Mouse (Mus musculus) midbrain, embryonic 12.5 days (tissue): Measurements from ENCODE around the gene Rnf151. TPM values are rescaled to one million over a fixed set of nuclear protein-coding genes. Genes with fewer than 3 reads are reported as not detected.
"Not testable (repeated sequence)": the region's sequence is repeated elsewhere in the genome, so short reads cannot be mapped to it uniquely, and the experiment has no call there.

ENCODE experiments used
- ATAC-seq: fragments of 200-750 bp; cut with Nextera tagmentation; 2 replicates; pipeline ENCODE4 v1.8.0; 2017; ENCODE audit warnings: low read depth, moderate TSS enrichment, moderate library complexity; ENCODE audit not compliant: low FRiP score
- H3K27ac ChIP-seq: fragments of 300-500 bp; sonication (generic); replicated peaks from 2 replicates; pipeline ENCODE4 v1.5.1; 2016; ENCODE audit warnings: mild to moderate bottlenecking
- H3K27me3 ChIP-seq: fragments of 300-500 bp; sonication (generic); 2 replicates; pipeline ENCODE4 v1.6.1; 2016; ENCODE audit warnings: mild to moderate bottlenecking
- H3K36me3 ChIP-seq: fragments of 300-500 bp; sonication (generic); 2 replicates; pipeline ENCODE4 v1.6.1; 2016
- H3K4me1 ChIP-seq: fragments of 300-500 bp; sonication (generic); 2 replicates; pipeline ENCODE4 v1.6.1; 2016
- H3K4me2 ChIP-seq: fragments of 300-500 bp; sonication (generic); replicated peaks from 2 replicates; pipeline ENCODE4 v1.6.1; 2016; ENCODE audit warnings: mild to moderate bottlenecking, moderate library complexity
- H3K4me3 ChIP-seq: fragments of 300-500 bp; sonication (generic); 2 replicates; pipeline ENCODE4 v1.5.1; 2016; ENCODE audit warnings: mild to moderate bottlenecking
- H3K9ac ChIP-seq: fragments of 300-500 bp; sonication (generic); replicated peaks from 2 replicates; pipeline ENCODE4 v1.6.1; 2016; ENCODE audit warnings: mild to moderate bottlenecking, moderate library complexity
- H3K9me3 ChIP-seq: fragments of 300-500 bp; sonication (generic); 2 replicates; pipeline ENCODE4 v1.6.1; 2016; ENCODE audit warnings: mild to moderate bottlenecking
- WGBS: fragments of 180-500 bp; shearing (Covaris S2); methylation state at CpG from one replicate; pipeline ENCODE4 v1.1.7; 2016; 5-methylcytosine and 5-hydroxymethylcytosine counted together
- polyA plus RNA-seq: library from polyadenylated mRNA; unstranded; fragments of >200 nt; fragmentation: Nextera tagmentation; extraction: Ambion mirVana; gene quantifications from 2 replicates; pipeline ENCODE4 v1.2.1, GENCODE M21; 2016

Rnf151 gene
- polyA plus RNA-seq, 1 experiment from 2014 or later, result 0.24 TPM

DNA sequence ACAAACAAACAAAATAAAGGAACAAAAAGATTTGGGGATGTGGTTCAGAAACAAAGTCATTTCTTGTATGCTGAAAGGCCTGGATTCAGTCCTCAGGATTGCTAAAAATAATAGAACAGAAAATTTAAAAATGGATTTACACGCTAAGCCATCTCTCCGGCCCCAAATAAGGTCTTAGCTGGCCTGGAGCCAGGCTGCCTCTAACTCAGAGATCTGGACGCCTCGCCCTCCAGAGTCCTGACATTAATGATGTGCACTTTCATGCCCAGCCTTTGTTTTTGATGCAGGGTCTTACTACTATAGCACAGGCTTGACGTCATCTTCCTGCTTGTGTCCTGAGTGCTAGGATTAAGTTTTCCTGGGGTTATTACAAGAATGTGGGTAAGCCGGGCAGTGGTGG lies 11.2 kb upstream of the Rnf151 start:
- no peak for ATAC-seq
- 89% methylated on average over 6 of the region's 6 CpGs for WGBS
- H3K4me2 ChIP-seq, result no peak overlapping the region

GRCm38 (mm10) chr17:24728184-24728583 lies 10.3 kb upstream of the Rnf151 start:
- Histone ChIP-seq H3K27ac (no peak overlapping the region), H3K27me3 (peaks cover 17% of the 10 kb centered on the region), H3K9me3 (no peaks in the 10 kb centered on the region), H3K4me3 (no peak overlapping the region), H3K9ac (no peak overlapping the region), H3K36me3 (no peaks in the 10 kb centered on the region), H3K4me1 (peaks cover 5% of the 10 kb centered on the region), H3K4me2 (no peak overlapping the region)
- 79% methylated on average over 17 of the region's 17 CpGs for WGBS
- ATAC-seq, result no peak

More for the DNA sequence above, 11.2 kb upstream of the Rnf151 start:
- H3K27me3 ChIP-seq, result peaks cover 17% of the 10 kb centered on the region
- no peak overlapping the region for H3K27ac ChIP-seq
- no peaks in the 10 kb centered on the region for H3K9me3 ChIP-seq
- no peak overlapping the region for H3K9ac ChIP-seq
- H3K4me1 ChIP-seq, result no peaks in the 10 kb centered on the region
- no peak overlapping the region for H3K4me3 ChIP-seq
- no peaks in the 10 kb centered on the region for H3K36me3 ChIP-seq

DNA sequence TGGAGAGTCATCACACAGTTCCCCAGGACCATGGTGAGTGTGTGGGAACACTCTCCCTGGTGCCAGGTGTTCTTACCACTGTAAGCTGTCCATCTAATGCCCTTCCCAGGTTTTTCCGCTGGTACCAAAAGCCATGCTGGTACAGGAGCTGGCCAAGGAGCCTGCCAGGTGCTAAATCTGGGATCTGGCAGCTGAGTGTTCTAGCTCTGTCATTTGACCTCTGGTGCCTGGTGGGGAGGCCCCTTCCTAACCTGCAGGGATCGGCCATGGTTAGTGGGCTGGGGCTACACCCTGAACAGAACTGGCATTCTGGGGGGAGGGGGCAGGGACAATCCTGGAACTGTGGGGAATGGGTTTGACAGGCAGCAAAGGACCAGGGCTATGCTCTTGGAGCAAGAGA lies 9.8 kb upstream of the Rnf151 start, which contains the start of gene Rpl3l:
Gene Rpl3l, plus strand, starts transcription at position 203 of the 400 bp plus-strand sequence.
- WGBS, result 85% methylated on average over 2 of the region's 2 CpGs
- no peak for ATAC-seq
- no peak within 1 kb of the TSS for H3K4me2 ChIP-seq
- H3K27me3 ChIP-seq, result peaks cover 17% of the 10 kb centered on the region
- H3K9me3 ChIP-seq, result no peaks in the 10 kb centered on the region
- no peak within 1 kb of the TSS for H3K9ac ChIP-seq
- no peak within 1 kb of the TSS for H3K27ac ChIP-seq
- no peak within 1 kb of the TSS for H3K4me3 ChIP-seq
- H3K4me1 ChIP-seq, result peaks cover 10% of the 10 kb centered on the region
- peaks cover under 1% of the 10 kb centered on the region; the same call in 1 of the 2 replicates for H3K36me3 ChIP-seq

DNA sequence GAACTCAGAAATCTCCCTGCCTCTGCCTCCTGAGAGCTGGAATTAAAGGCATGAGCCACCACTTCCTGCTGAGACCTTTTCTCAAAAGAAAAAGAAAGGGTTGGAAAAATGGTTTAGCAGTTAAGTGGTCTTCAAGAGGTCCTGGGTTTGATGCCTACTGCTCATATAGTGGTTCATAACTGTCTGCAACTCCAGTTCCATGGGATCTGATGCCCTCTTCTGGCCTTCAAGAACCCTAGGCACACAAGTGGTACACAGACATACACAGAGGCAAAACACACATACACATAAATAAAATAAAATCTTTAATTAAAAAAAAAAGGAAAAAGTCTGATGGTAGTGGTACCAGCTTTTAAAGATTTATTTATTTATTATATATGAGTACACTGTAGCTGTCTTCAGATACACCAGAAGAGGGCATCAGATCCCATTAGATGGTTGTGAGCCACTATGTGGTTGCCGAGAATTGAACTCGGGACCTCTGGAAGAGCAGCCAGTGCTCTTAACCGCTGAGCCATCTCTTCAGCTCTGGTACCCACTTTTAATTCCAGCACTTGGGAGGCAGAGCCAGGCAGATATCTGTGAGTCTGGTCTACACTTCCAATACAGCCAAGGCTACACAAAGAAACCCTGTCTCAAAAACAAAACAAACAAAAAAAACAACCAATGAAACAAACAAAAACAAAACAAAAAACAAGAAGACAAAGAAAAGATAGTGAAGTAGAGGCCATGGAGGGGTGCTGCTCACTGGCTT lies 8.0 kb upstream of the Rnf151 start:
- H3K9ac ChIP-seq, result no peak overlapping the region
- no peak for ATAC-seq
- peaks cover 13% of the 10 kb centered on the region for H3K27me3 ChIP-seq
- H3K4me2 ChIP-seq, result no peak overlapping the region
- WGBS, result 66% methylated on average over 3 of the region's 3 CpGs
- no peaks in the 10 kb centered on the region for H3K9me3 ChIP-seq
- H3K4me1 ChIP-seq, result peaks cover 25% of the 10 kb centered on the region
- H3K36me3 ChIP-seq, result peaks cover 16% of the 10 kb centered on the region
- H3K27ac ChIP-seq, result no peak overlapping the region
- no peak overlapping the region for H3K4me3 ChIP-seq

GRCm38 (mm10) chr17:24724184-24724583 lies 6.3 kb upstream of the Rnf151 start, which contains the start of gene Ndufb10:
Gene Ndufb10, minus strand, starts transcription at chr17:24724478.
- Histone ChIP-seq H3K9me3 (no peaks in the 10 kb centered on the region), H3K4me1 (peaks cover 28% of the 10 kb centered on the region), H3K36me3 (peaks cover 16% of the 10 kb centered on the region), H3K9ac (peak within 1 kb of the TSS; percentile 89), H3K27ac (peak within 1 kb of the TSS; percentile 82), H3K4me3 (peak within 1 kb of the TSS; percentile 73), H3K27me3 (peaks cover 13% of the 10 kb centered on the region), H3K4me2 (peak within 1 kb of the TSS; percentile 89)
- ATAC-seq, result peak; percentile 71
- 0% methylated on average over 30 of the region's 30 CpGs for WGBS

- Histone ChIP-seq H3K4me2 (peak overlapping the region; percentile 89), H3K4me3 (peak overlapping the region; percentile 73), H3K9me3 (no peaks in the 10 kb centered on the region), H3K9ac (peak overlapping the region; percentile 89), H3K27me3 (peaks cover 13% of the 10 kb centered on the region), H3K27ac (peak overlapping the region; percentile 82), H3K36me3 (peaks cover 16% of the 10 kb centered on the region), H3K4me1 (peaks cover 31% of the 10 kb centered on the region)
- no peak; the same call in 1 of the 2 replicates for ATAC-seq
- under 1% methylated on average over 15 of the region's 15 CpGs for WGBS
Observed at GRCm38 (mm10) chr17:24723881-24724180, 6.0 kb upstream of the Rnf151 start.

- Histone ChIP-seq H3K4me3 (peak overlapping the region; percentile 73), H3K36me3 (peaks cover 16% of the 10 kb centered on the region), H3K9ac (peak overlapping the region; percentile 89), H3K9me3 (no peaks in the 10 kb centered on the region), H3K27me3 (peaks cover 9% of the 10 kb centered on the region), H3K4me1 (peaks cover 33% of the 10 kb centered on the region), H3K4me2 (peak overlapping the region; percentile 89), H3K27ac (peak overlapping the region; percentile 82)
- WGBS, result 3% methylated on average over 12 of the region's 12 CpGs
- no peak for ATAC-seq
Observed at GRCm38 (mm10) chr17:24723122-24723880, 5.4 kb upstream of the Rnf151 start.

GRCm38 (mm10) chr17:24722220-24722924 lies 4.5 kb upstream of the Rnf151 start:
- H3K4me2 ChIP-seq, result peak overlapping the region; percentile 89

GRCm38 (mm10) chr17:24721383-24721955 lies 3.6 kb upstream of the Rnf151 start:
- Histone ChIP-seq H3K4me2 (peak overlapping the region; percentile 81), H3K4me3 (peak overlapping the region; percentile 36), H3K36me3 (peaks cover 24% of the 10 kb centered on the region), H3K9ac (peak overlapping the region; percentile 32; the same call in 1 of the 2 replicates), H3K4me1 (peaks cover 33% of the 10 kb centered on the region)
- 71% methylated on average over 7 of the region's 7 CpGs for WGBS
- H3K27me3 ChIP-seq, H3K27ac ChIP-seq, ATAC-seq, H3K9me3 ChIP-seq: not testable (repeated sequence)

More at GRCm38 (mm10) chr17:24722220-24722924, 4.5 kb upstream of the Rnf151 start:
- 36% methylated on average over 13 of the region's 13 CpGs for WGBS
- Histone ChIP-seq H3K27me3 (peaks cover 2% of the 10 kb centered on the region), H3K36me3 (peaks cover 16% of the 10 kb centered on the region), H3K4me1 (peaks cover 33% of the 10 kb centered on the region), H3K9ac (0 out of 2 replicates have a peak overlapping the region, but pooled peaks have one; percentile 34), H3K9me3 (no peaks in the 10 kb centered on the region), H3K4me3 (peak overlapping the region; percentile 8; the same call in 1 of the 2 replicates), H3K27ac (no peak overlapping the region)
- ATAC-seq, result no peak

DNA sequence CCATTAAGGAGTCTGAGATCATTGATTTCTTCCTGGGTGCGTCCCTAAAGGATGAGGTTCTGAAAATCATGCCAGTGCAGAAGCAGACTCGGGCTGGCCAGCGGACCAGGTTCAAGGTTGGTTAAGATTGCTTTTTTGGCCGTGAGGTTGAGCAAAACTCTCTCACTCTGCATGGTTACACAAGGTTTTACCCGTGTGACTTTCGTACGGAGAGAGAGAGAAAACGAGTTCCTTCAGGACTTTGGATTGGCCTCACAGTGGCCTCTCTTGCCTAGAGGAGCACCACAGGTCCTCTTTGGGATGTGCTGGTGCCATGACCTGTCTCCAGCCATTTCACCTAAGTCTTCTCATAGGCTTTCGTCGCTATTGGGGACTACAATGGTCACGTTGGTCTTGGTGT lies 2.8 kb upstream of the Rnf151 start:
- H3K36me3 ChIP-seq, result peaks cover 27% of the 10 kb centered on the region
- H3K4me3 ChIP-seq, result peak overlapping the region; percentile 67
- H3K27ac ChIP-seq, ATAC-seq, H3K9me3 ChIP-seq, H3K27me3 ChIP-seq: not testable (repeated sequence)
- WGBS, result under 1% methylated on average over 11 of the region's 11 CpGs
- peak overlapping the region; percentile 81 for H3K4me2 ChIP-seq
- peak overlapping the region; percentile 85 for H3K9ac ChIP-seq
- H3K4me1 ChIP-seq, result peaks cover 33% of the 10 kb centered on the region

DNA sequence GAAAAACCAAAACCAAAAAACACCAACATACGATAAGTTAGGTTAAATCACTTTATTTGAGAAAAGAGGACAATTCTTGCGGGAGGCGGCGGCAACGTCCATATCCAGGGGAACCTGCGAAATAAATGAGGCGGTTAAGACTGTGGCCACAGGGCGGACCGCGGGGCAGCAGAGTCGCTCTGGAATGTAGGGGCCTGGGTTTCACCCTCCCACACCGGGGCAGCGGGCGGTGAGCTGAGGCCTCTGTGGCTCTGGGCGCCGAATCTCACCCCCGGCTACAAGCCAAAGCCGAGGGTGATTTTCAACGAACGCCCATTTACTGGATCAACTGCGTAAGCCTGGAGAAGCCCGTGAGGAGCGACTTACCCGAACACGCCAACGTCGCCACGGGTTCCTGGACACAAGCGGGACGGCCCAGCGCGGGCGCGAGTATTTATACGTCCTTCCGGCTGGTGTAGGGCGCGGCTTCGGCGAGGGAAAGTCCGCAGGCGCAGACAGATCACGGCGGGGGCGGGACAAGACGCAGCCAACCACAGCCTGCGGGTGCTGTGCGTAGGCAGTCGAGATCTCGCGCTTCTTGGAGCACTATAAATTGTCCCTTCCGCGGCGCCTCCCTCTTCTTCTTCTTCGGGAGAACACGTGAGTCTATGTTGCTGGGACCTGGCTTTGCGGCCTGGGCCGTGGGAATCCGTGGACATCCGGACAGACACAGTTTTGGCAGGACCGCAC lies 1.8 kb upstream of the Rnf151 start:
- H3K4me2 ChIP-seq, result peak overlapping the region; percentile 81
- WGBS, result under 1% methylated on average over 61 of the region's 61 CpGs
- ATAC-seq, result peak; percentile 98
- peak overlapping the region; percentile 67 for H3K4me3 ChIP-seq
- H3K36me3 ChIP-seq, result peaks cover 27% of the 10 kb centered on the region
- H3K27me3 ChIP-seq, result no peaks in the 10 kb centered on the region
- peak overlapping the region; percentile 87 for H3K27ac ChIP-seq
- no peaks in the 10 kb centered on the region for H3K9me3 ChIP-seq
- peak overlapping the region; percentile 85 for H3K9ac ChIP-seq
- peaks cover 33% of the 10 kb centered on the region for H3K4me1 ChIP-seq
